Mouse (Mus musculus) hindbrain, embryonic 11.5 days (tissue): ENCODE measurements around the gene Dbp. TPM values are rescaled to one million over a fixed set of nuclear protein-coding genes. Genes with fewer than 3 reads are reported as not detected.

ENCODE experiments used
- ATAC-seq: fragments of 200-750 bp; cut with Nextera tagmentation; 2 replicates; pipeline ENCODE4 v1.8.0; 2017; ENCODE audit warnings: mild to moderate bottlenecking, moderate TSS enrichment, moderate library complexity; ENCODE audit not compliant: low FRiP score
- DNase-seq: peaks from one replicate; pipeline ENCODE4 v3.0.0-alpha.2; 2015; ENCODE audit warnings: low spot score
- H3K27ac ChIP-seq: fragments of 300-500 bp; sonication (generic); 2 replicates; pipeline ENCODE4 v1.5.1; 2014; ENCODE audit warnings: mild to moderate bottlenecking, low read depth, low read length
- H3K27me3 ChIP-seq: fragments of 300-500 bp; sonication (generic); 2 replicates; pipeline ENCODE4 v1.6.1; 2014; ENCODE audit warnings: mild to moderate bottlenecking, low read length, moderate library complexity, mixed read lengths; ENCODE audit not compliant: control insufficient read depth, insufficient read depth
- H3K36me3 ChIP-seq: fragments of 300-500 bp; sonication (generic); 2 replicates; pipeline ENCODE4 v1.6.1; 2014; ENCODE audit warnings: mild to moderate bottlenecking, low read length, moderate library complexity, mixed read lengths; ENCODE audit not compliant: control insufficient read depth, insufficient read depth
- H3K4me1 ChIP-seq: fragments of 300-500 bp; sonication (generic); replicated peaks from 2 replicates; pipeline ENCODE4 v1.6.1; 2014; ENCODE audit warnings: low read length, mixed read lengths; ENCODE audit not compliant: control insufficient read depth, insufficient read depth
- H3K4me2 ChIP-seq: fragments of 300-500 bp; sonication (generic); replicated peaks from 2 replicates; pipeline ENCODE4 v1.6.1; 2014; ENCODE audit warnings: mild to moderate bottlenecking, low read depth, low read length
- H3K4me3 ChIP-seq: fragments of 300-500 bp; sonication (generic); 2 replicates; pipeline ENCODE4 v1.5.1; 2014; ENCODE audit warnings: low read depth, low read length
- H3K9ac ChIP-seq: fragments of 300-500 bp; sonication (generic); 2 replicates; pipeline ENCODE4 v1.6.1; 2014; ENCODE audit warnings: low read depth, low read length
- H3K9me3 ChIP-seq: fragments of 300-500 bp; sonication (generic); 2 replicates; pipeline ENCODE4 v1.6.1; 2016; ENCODE audit warnings: low read length; ENCODE audit not compliant: control insufficient read depth
- WGBS: fragments of 180-500 bp; shearing (Covaris S2); extraction: QIAGEN DNeasy Blood & Tissue Kit; methylation state at CpG from one replicate; pipeline ENCODE4 v1.1.7; 2014; 5-methylcytosine and 5-hydroxymethylcytosine counted together
- polyA plus RNA-seq: library from polyadenylated mRNA; unstranded; fragments of >200 nt; fragmentation: Nextera tagmentation; extraction: Ambion mirVana; gene quantifications from 2 replicates; pipeline ENCODE4 v1.2.1, GENCODE M21; 2014

Gene Dbp
- polyA plus RNA-seq, 1 experiment from 2014 or later: 2.2 TPM

DNA sequence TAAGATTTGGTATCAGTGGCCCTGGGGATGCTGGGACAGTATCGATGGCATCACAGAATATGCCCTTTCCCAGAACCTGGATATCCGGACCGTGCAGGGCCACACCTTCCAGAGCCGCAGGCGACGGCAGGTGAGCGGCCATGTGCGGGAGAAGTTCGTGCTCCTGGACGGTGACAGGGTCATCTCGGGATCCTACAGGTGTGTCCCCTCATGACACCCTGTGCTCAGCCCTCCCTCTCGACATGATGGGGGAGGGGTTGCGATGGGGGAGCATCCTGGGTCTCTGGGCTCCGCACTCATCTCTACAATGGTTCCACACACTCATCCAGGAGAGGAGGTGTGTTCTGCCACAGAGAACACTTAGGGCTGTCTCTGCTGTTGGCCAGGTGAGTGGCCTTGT lies 18.9 kb downstream of the Dbp start:
- H3K4me3 ChIP-seq: no peak overlapping the region
- peaks cover 13% of the 10 kb centered on the region for H3K36me3 ChIP-seq
- no peaks in the 10 kb centered on the region for H3K27me3 ChIP-seq
- peaks cover 4% of the 10 kb centered on the region for H3K4me1 ChIP-seq
- H3K9ac ChIP-seq: no peak overlapping the region
- no peaks in the 10 kb centered on the region for H3K9me3 ChIP-seq
- H3K4me2 ChIP-seq: no peak overlapping the region
- ATAC-seq (no peak), DNase-seq (no peak)
- WGBS: 95% methylated on average over 14 of the region's 14 CpGs
- H3K27ac ChIP-seq: no peak overlapping the region

GRCm38 (mm10) chr7:45725151-45725550 lies 20.3 kb downstream of the Dbp start:
- WGBS: 94% methylated on average over 9 of the region's 9 CpGs
- H3K9me3 ChIP-seq: no peaks in the 10 kb centered on the region
- no peaks in the 10 kb centered on the region for H3K27me3 ChIP-seq
- H3K4me3 ChIP-seq: no peak overlapping the region
- ATAC-seq: no peak
- no peak overlapping the region for H3K4me2 ChIP-seq
- H3K36me3 ChIP-seq: peaks cover 10% of the 10 kb centered on the region
- no peak overlapping the region for H3K27ac ChIP-seq
- no peak for DNase-seq
- H3K4me1 ChIP-seq: no peaks in the 10 kb centered on the region
- no peak overlapping the region for H3K9ac ChIP-seq

- Histone ChIP-seq H3K4me3 (no peak within 1 kb of the TSS), H3K4me1 (no peaks in the 10 kb centered on the region), H3K4me2 (no peak within 1 kb of the TSS), H3K27ac (no peak within 1 kb of the TSS), H3K9me3 (no peaks in the 10 kb centered on the region), H3K27me3 (no peaks in the 10 kb centered on the region), H3K9ac (no peak within 1 kb of the TSS), H3K36me3 (peaks cover 10% of the 10 kb centered on the region)
- WGBS: 93% methylated on average over 11 of the region's 11 CpGs
- ATAC-seq (no peak), DNase-seq (no peak)
Measured at GRCm38 (mm10) chr7:45725713-45726112, 20.8 kb downstream of the Dbp start, which contains the start of gene Spaca4. Gene Spaca4 (minus strand): TSS chr7:45725813.

DNA sequence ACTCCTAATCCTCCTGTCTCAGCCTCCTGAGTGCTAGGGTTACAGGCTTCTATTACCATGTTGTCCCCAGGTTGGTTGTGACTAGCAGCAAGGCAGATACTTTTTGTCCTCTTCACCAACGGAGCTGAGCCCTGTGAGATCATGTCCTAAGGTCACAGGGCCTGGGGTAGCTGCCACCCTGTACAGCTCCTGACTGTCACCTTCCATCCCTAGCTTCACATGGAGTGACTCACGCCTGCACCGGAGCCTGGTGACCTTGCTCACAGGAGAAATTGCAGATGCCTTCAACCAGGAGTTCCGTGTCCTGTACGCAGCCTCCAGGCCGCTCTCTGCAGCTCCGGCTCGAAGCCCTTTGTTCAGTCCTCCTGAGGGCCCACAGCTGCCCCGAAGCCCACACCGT lies 21.5 kb downstream of the Dbp start:
- ATAC-seq: no peak
- no peak overlapping the region for H3K27ac ChIP-seq
- no peaks in the 10 kb centered on the region for H3K27me3 ChIP-seq
- H3K4me1 ChIP-seq: no peaks in the 10 kb centered on the region
- H3K9ac ChIP-seq: no peak overlapping the region
- no peak overlapping the region for H3K4me3 ChIP-seq
- H3K36me3 ChIP-seq: peaks cover 8% of the 10 kb centered on the region
- DNase-seq: no peak
- H3K4me2 ChIP-seq: no peak overlapping the region
- 90% methylated on average over 10 of the region's 10 CpGs for WGBS
- no peaks in the 10 kb centered on the region for H3K9me3 ChIP-seq

DNA sequence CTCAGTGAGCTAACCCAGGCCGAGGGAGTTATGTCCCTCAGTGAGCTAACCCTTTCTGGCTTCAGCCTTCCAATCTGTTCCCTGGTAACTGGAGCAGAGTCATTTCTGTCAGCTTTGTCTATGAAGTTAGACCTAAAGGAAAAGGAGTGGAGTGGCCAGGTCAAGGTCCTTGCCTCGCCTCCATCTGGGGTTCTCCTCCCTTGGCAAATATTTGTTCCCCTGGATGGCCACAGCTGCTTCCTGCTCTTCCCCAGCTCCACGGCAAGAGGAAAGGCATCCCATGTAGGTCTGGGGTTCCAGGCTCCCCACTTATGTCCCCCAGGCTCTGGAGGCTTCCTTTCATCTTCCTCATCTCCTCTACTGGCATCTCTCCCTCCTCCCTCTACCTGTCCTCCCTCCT lies 22.7 kb downstream of the Dbp start:
- Histone ChIP-seq H3K4me3 (no peak overlapping the region), H3K4me1 (no peaks in the 10 kb centered on the region), H3K36me3 (peaks cover 6% of the 10 kb centered on the region), H3K9ac (no peak overlapping the region), H3K27me3 (no peaks in the 10 kb centered on the region), H3K27ac (no peak overlapping the region), H3K4me2 (no peak overlapping the region), H3K9me3 (no peaks in the 10 kb centered on the region)
- DNase-seq: no peak
- no peak for ATAC-seq
- WGBS: 73% methylated on average over 3 of the region's 3 CpGs

DNA sequence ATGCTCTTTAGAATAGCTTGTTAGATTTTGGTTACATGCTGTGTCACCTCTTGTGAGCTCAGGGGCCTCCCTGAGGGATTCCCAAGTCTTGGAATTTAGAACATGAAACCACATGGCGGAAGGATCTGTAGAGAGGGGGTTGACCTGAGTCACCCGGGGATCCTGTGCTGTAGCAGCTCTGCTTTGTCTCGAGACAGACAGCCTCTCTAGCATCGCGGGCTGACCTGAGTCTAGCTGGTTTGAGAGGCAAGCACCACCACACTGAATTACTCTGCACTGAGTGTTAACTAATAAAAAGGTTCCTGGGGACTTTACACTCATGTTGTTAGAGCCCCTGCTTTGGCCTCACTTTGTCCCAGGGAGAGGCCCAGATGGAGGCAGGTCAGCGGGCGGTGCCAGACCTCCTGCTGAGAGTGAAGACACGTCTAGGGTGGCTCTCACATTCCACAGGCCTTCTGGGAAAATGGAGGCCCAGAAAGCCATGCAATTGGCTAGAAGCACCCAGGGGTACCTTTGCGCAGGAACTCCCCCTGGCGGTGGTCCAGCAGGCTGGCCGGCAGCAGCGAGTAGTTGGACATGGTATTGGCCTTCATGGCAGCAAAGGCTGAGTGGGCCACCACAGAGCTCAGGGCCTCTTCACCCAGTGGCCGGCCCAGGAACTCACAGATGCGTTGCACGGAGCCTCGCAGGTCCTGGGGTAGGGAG lies 26.0 kb downstream of the Dbp start:
- H3K4me1 ChIP-seq: no peaks in the 10 kb centered on the region
- no peaks in the 10 kb centered on the region for H3K9me3 ChIP-seq
- H3K4me2 ChIP-seq: no peak overlapping the region
- no peak overlapping the region for H3K9ac ChIP-seq
- WGBS: 20% methylated on average over 16 of the region's 16 CpGs
- H3K27ac ChIP-seq: no peak overlapping the region
- no peaks in the 10 kb centered on the region for H3K27me3 ChIP-seq
- H3K4me3 ChIP-seq: no peak overlapping the region
- peaks cover 3% of the 10 kb centered on the region; the same call in 1 of the 2 replicates for H3K36me3 ChIP-seq
- peak; percentile 72 for DNase-seq
- ATAC-seq: no peak

DNA sequence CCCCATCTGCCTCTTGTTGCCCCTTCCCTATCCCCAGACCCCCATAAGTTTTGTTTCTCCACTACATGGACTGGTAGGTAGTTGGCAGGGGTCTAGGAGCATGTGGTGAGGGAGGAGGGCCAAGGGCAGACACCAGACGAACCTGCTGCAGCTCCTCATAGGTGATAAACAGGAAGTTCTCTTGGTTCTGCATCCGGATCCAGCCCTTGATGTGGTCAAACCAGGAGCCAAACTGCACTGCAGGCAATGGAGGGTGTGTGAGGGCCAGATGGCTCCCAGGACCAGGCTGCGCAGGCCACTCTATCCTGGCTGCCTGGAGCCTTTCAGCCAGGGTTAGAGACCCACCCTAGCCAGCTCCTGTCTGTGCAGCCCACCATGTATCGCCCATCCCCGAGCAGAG lies 28.6 kb downstream of the Dbp start:
- Histone ChIP-seq H3K4me2 (no peak overlapping the region), H3K4me3 (no peak overlapping the region), H3K27ac (no peak overlapping the region), H3K9me3 (no peaks in the 10 kb centered on the region), H3K27me3 (no peaks in the 10 kb centered on the region), H3K9ac (no peak overlapping the region), H3K4me1 (no peaks in the 10 kb centered on the region), H3K36me3 (peaks cover 3% of the 10 kb centered on the region; the same call in 1 of the 2 replicates)
- DNase-seq: no peak
- ATAC-seq: no peak
- 78% methylated on average over 5 of the region's 5 CpGs for WGBS

DNA sequence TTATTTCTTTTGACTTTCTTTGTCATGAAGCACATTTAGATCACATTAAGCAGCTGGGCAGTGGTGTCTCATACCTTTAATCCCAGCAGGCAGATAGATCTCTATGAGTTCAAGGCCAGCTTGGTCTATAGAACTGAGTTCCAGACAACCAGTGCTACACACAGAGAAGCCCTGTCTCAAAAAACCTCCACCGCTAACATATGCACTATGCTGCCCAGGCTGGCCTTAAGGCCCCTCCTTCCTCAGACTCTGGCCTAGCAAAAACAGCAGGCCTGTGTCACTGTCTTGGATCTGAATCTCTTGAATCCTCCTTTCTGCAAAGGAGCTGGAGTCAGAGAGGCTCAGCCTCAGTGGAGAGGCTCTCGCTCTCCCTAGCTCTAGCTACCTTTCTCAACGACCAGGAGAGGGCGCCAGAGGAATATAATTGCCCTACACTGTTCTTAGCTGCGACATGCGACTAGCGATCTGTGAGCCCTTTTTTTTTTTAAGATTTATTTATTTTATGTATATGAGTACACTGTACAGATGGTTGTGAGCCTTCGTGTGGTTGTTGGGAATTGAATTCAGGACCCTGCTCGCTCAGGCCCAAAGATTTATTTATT lies 34.4 kb downstream of the Dbp start:
- 8% methylated on average over 9 of the region's 9 CpGs for WGBS
- Histone ChIP-seq H3K27ac (no peak overlapping the region), H3K9me3 (no peaks in the 10 kb centered on the region), H3K27me3 (no peaks in the 10 kb centered on the region; the same call in 1 of the 2 replicates), H3K36me3 (no peaks in the 10 kb centered on the region), H3K9ac (no peak overlapping the region), H3K4me2 (no peak overlapping the region), H3K4me1 (no peaks in the 10 kb centered on the region), H3K4me3 (no peak overlapping the region)
- ATAC-seq (0 out of 2 replicates have a peak, but pooled peaks have one; percentile 69), DNase-seq (peak; percentile 89)

DNA sequence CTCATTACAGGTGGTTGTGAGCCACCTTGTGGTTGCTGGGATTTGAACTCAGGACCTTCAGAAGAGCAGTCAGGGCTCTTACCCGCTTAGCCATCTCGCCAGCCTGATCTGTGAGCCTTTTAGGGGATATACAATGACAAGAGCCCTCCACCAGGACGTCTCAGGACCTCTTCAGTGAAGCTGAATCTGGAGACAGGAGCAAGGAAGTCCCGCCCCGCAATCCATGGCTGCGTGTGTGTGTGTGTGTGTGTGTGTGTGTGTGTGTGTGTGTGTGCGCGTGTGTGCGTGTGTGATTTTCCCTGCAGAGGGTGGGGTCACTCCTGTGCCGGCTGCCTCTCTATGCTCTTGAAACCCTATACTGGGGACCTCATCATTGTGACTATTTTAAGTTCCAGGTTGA lies 34.9 kb downstream of the Dbp start:
- Histone ChIP-seq H3K36me3 (no peaks in the 10 kb centered on the region), H3K4me3 (no peak overlapping the region), H3K4me2 (no peak overlapping the region), H3K4me1 (no peaks in the 10 kb centered on the region), H3K9me3 (no peaks in the 10 kb centered on the region), H3K27me3 (no peaks in the 10 kb centered on the region; the same call in 1 of the 2 replicates), H3K27ac (no peak overlapping the region), H3K9ac (no peak overlapping the region)
- 65% methylated on average over 10 of the region's 10 CpGs for WGBS
- ATAC-seq (no peak), DNase-seq (no peak)
